Mouse (Mus musculus): Measurements from ENCODE around the gene Stk11ip. TPM values are rescaled to one million over a fixed set of nuclear protein-coding genes. Genes with fewer than 3 reads are reported as not detected.
A peak's percentile ranks its signal among the peaks of the same experiment; 100 is the strongest.

Stk11ip gene
- total RNA-seq, 2 experiments from 2014 or later = 22.5 to 23.6 TPM

GRCm38 (mm10) chr1:75538597-75539190 is 17.4 kb downstream of the Stk11ip start:
- DNase-seq (ENCODE audit: low spot score in 2 of 2) = no peak

GRCm38 (mm10) chr1:75541496-75541895 is 20.2 kb downstream of the Stk11ip start:
- DNase-seq (ENCODE audit: low spot score in 2 of 2) = no peak

- DNase-seq (ENCODE audit: low spot score in 2 of 2) = no peak
Observed at GRCm38 (mm10) chr1:75544351-75544750, 23.0 kb downstream of the Stk11ip start.

- peak; percentile 72 to 74 for DNase-seq (ENCODE audit: low spot score in 2 of 2)
Observed at GRCm38 (mm10) chr1:75545965-75546956, 24.9 kb downstream of the Stk11ip start, which contains the start of gene Slc4a3. Gene Slc4a3 (plus strand): TSS chr1:75546266.

- no peak for DNase-seq (ENCODE audit: low spot score in 2 of 2)
Observed at GRCm38 (mm10) chr1:75547351-75547750, 26.0 kb downstream of the Stk11ip start.

GRCm38 (mm10) chr1:75548083-75548482 is 26.8 kb downstream of the Stk11ip start:
- no peak for DNase-seq (ENCODE audit: low spot score in 2 of 2)

- no peak for DNase-seq (ENCODE audit: low spot score in 2 of 2)
Observed at GRCm38 (mm10) chr1:75548871-75549270, 27.5 kb downstream of the Stk11ip start.

GRCm38 (mm10) chr1:75549289-75550279 is 28.3 kb downstream of the Stk11ip start:
- DNase-seq (ENCODE audit: low spot score in 2 of 2) = no peak

- DNase-seq (ENCODE audit: low spot score in 2 of 2) = no peak
Observed at GRCm38 (mm10) chr1:75550586-75550985, 29.3 kb downstream of the Stk11ip start.

- DNase-seq (ENCODE audit: low spot score in 2 of 2) = no peak
Observed at GRCm38 (mm10) chr1:75555680-75556079, 34.4 kb downstream of the Stk11ip start.

- DNase-seq (ENCODE audit: low spot score in 2 of 2) = no peak
Observed at GRCm38 (mm10) chr1:75556143-75556781, 34.9 kb downstream of the Stk11ip start.

GRCm38 (mm10) chr1:75557041-75557440 is 35.7 kb downstream of the Stk11ip start:
- DNase-seq (ENCODE audit: low spot score in 2 of 2) = no peak

GRCm38 (mm10) chr1:75558388-75559178 is 37.3 kb downstream of the Stk11ip start:
- DNase-seq (ENCODE audit: low spot score in 2 of 2) = no peak

- DNase-seq (ENCODE audit: low spot score in 2 of 2) = peak; percentile 97 to 98
Observed at GRCm38 (mm10) chr1:75559212-75559925, 38.0 kb downstream of the Stk11ip start.

GRCm38 (mm10) chr1:75560206-75560913 is 39.0 kb downstream of the Stk11ip start:
- DNase-seq (ENCODE audit: low spot score in 2 of 2) = no peak

GRCm38 (mm10) chr1:75561221-75561897 is 40.0 kb downstream of the Stk11ip start:
- DNase-seq (ENCODE audit: low spot score in 2 of 2) = peak in 1 of 2 experiments; percentile 49

GRCm38 (mm10) chr1:75561898-75562238 is 40.5 kb downstream of the Stk11ip start:
- DNase-seq (ENCODE audit: low spot score in 2 of 2) = peak; percentile 63 to 65

GRCm38 (mm10) chr1:75564102-75564501 is 42.8 kb downstream of the Stk11ip start:
- no peak for DNase-seq (ENCODE audit: low spot score in 2 of 2)
